In the genomic region with DNA sequence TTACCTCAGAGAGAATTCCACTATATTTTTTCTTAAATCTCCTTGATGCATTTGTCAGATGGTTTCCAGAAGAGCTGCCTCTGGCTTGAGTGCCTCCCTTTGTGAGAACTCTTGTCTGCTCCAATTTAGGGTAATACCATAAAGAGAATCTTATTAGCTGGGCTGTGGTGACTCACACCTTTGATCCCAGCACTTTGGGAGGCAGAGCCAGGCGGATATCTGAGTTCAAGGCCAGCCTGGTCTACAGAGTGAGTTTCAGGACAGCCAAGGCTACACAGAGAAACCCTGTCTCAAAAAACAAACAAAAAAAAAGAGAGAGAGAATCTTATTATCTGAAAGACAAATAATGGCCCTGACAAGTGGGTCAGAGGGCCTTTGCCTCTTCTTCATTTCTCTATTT, we compare ENCODE assay signal across 23 mouse cellular contexts.
DNase-seq lines count a peak whose midpoint lies in the region; ATAC-seq and TF ChIP-seq lines count a peak whose summit lies in the region.
"Had no signal": no experiment of that assay in that cellular context is flagged by ENCODE, and none has a peak within 500 bp of the region (broad histone marks: within the 10 kb centered on the region; RNA-seq: fewer than 3 reads in every experiment).

No protein-coding gene starts in this region.

- H3K4me1 ChIP-seq in midbrain, embryonic 11.5 days (ENCODE audit: control insufficient read depth, insufficient read depth, low read length): no peaks in the 10 kb centered on the region
- peaks cover 7% of the 10 kb centered on the region; the same call in 1 of the 2 replicates for H3K4me1 ChIP-seq in midbrain, embryonic 10.5 days
- H3K4me1 ChIP-seq in embryonic facial prominence, embryonic 14.5 days (ENCODE audit: control insufficient read depth, insufficient read depth, low read length): peaks cover 21% of the 10 kb centered on the region
- peaks cover 3% of the 10 kb centered on the region for H3K4me1 ChIP-seq in lung, adult 2 months (ENCODE audit: control insufficient read depth, insufficient read depth, low read length)
- H3K4me1 ChIP-seq: forebrain, embryonic 15.5 days; hindbrain, embryonic 15.5 days had no signal

- no peak overlapping the region for H3K27ac ChIP-seq in midbrain, embryonic 11.5 days (ENCODE audit: low read depth, low read length)
- no peak overlapping the region for H3K27ac ChIP-seq in midbrain, embryonic 10.5 days (replicated peaks)
- 0 out of 2 replicates have a peak overlapping the region, but pooled peaks have one; percentile 63 for H3K27ac ChIP-seq in embryonic facial prominence, embryonic 14.5 days (replicated peaks; ENCODE audit: low read depth, low read length)
- H3K27ac ChIP-seq: forebrain, embryonic 15.5 days; heart, adult 2 months; heart, embryonic 15.5 days; hindbrain, embryonic 15.5 days had no signal

- H3K9me3 ChIP-seq in midbrain, embryonic 11.5 days (ENCODE audit: control insufficient read depth, low read length): no peaks in the 10 kb centered on the region
- no peaks in the 10 kb centered on the region for H3K9me3 ChIP-seq in midbrain, embryonic 10.5 days (replicated peaks)
- H3K9me3 ChIP-seq in embryonic facial prominence, embryonic 14.5 days (ENCODE audit: control insufficient read depth, low read length): no peaks in the 10 kb centered on the region
- H3K9me3 ChIP-seq: embryonic facial prominence, embryonic 15.5 days; forebrain, embryonic 15.5 days; heart, embryonic 15.5 days; hindbrain, embryonic 10.5 days; hindbrain, embryonic 15.5 days had no signal

- H3K36me3 ChIP-seq in midbrain, embryonic 11.5 days (ENCODE audit: control insufficient read depth, insufficient read depth, low read length): no peaks in the 10 kb centered on the region
- H3K36me3 ChIP-seq in midbrain, embryonic 10.5 days: no peaks in the 10 kb centered on the region
- no peaks in the 10 kb centered on the region for H3K36me3 ChIP-seq in embryonic facial prominence, embryonic 14.5 days (ENCODE audit: control insufficient read depth, insufficient read depth, low read length)
- H3K36me3 ChIP-seq: embryonic facial prominence, embryonic 15.5 days; forebrain, embryonic 15.5 days; heart, embryonic 15.5 days; hindbrain, embryonic 10.5 days; hindbrain, embryonic 15.5 days had no signal

- no peak overlapping the region for H3K4me2 ChIP-seq in midbrain, embryonic 11.5 days
- no peak overlapping the region for H3K4me2 ChIP-seq in embryonic facial prominence, embryonic 14.5 days (ENCODE audit: low read depth, low read length)
- H3K4me2 ChIP-seq: embryonic facial prominence, embryonic 15.5 days; forebrain, embryonic 15.5 days; heart, embryonic 11.5 days; heart, embryonic 15.5 days; hindbrain, embryonic 15.5 days had no signal

- no peaks in the 10 kb centered on the region for H3K27me3 ChIP-seq in midbrain, embryonic 11.5 days (ENCODE audit: control insufficient read depth, insufficient read depth, low read length)
- H3K27me3 ChIP-seq in midbrain, embryonic 10.5 days (ENCODE audit: low read depth, poor library complexity, severe bottlenecking): no peaks in the 10 kb centered on the region
- H3K27me3 ChIP-seq in embryonic facial prominence, embryonic 14.5 days (replicated peaks; ENCODE audit: control insufficient read depth, insufficient read depth, low read length): no peaks in the 10 kb centered on the region
- H3K27me3 ChIP-seq: embryonic facial prominence, embryonic 15.5 days; forebrain, embryonic 15.5 days; heart, embryonic 15.5 days; hindbrain, embryonic 15.5 days; Patski had no signal

- no peak for ATAC-seq in midbrain, embryonic 11.5 days (ENCODE audit: low FRiP score)
- ATAC-seq in embryonic facial prominence, embryonic 14.5 days (ENCODE audit: low read depth): no peak
- ATAC-seq: activated CD4-positive, CD25-positive, alpha-beta regulatory T cell, adult 4 months; forebrain, embryonic 15.5 days; intestine, embryonic 16.5 days; Patski had no signal

- TF ChIP-seq CTCF in lung, adult 2 months (IDR thresholded peaks at IDR 0.05; ENCODE audit: insufficient read depth, low read length): no peak

- H3K4me3 ChIP-seq in midbrain, embryonic 11.5 days (ENCODE audit: low read depth, low read length): no peak overlapping the region
- no peak overlapping the region for H3K4me3 ChIP-seq in midbrain, embryonic 10.5 days
- H3K4me3 ChIP-seq in embryonic facial prominence, embryonic 14.5 days (ENCODE audit: low read depth, low read length): no peak overlapping the region
- no peak overlapping the region for H3K4me3 ChIP-seq in lung, adult 2 months (replicated peaks; ENCODE audit: extremely low read depth, low read depth, low read length)
- H3K4me3 ChIP-seq: embryonic facial prominence, embryonic 15.5 days; erythroblast, embryonic 14.5 days; forebrain, embryonic 15.5 days; heart, adult 2 months; heart, embryonic 15.5 days; hindbrain, embryonic 10.5 days; hindbrain, embryonic 15.5 days had no signal

- no peak overlapping the region for H3K9ac ChIP-seq in midbrain, embryonic 11.5 days (ENCODE audit: low read length)
- H3K9ac ChIP-seq in embryonic facial prominence, embryonic 14.5 days (ENCODE audit: low read depth, low read length): no peak overlapping the region
- H3K9ac ChIP-seq: embryonic facial prominence, embryonic 15.5 days; forebrain, embryonic 15.5 days; heart, embryonic 15.5 days; hindbrain, embryonic 15.5 days had no signal

- DNase-seq in adrenal gland, adult 2 months: peak; percentile 79
- DNase-seq in adrenal gland, adult 18-20 months (ENCODE audit: low spot score in 2 of 2): no peak
- DNase-seq in midbrain, embryonic 11.5 days (ENCODE audit: low spot score, missing footprints): peak; percentile 39
- DNase-seq in midbrain, embryonic 10.5 days (ENCODE audit: low spot score): no peak
- DNase-seq in embryonic facial prominence, embryonic 14.5 days (ENCODE audit: low spot score): no peak
- DNase-seq in lung, adult 2 months: no peak
- DNase-seq in right cerebral cortex, adult 2 months (ENCODE audit: low spot score in 2 of 2): no peak
- DNase-seq: cerebellum, adult 18-20 months; cerebellum, adult 9-11 months; cerebellum, postnatal 36 days; gastrocnemius, postnatal 10 days; heart, adult 2 months; heart, postnatal 14 days had no signal

- 87% methylated on average over 1 of the region's 1 CpGs for WGBS in midbrain, embryonic 11.5 days
- WGBS in midbrain, embryonic 10.5 days: 82% methylated on average over 1 of the region's 1 CpGs
- WGBS in embryonic facial prominence, embryonic 14.5 days: 63% methylated on average over 1 of the region's 1 CpGs
- WGBS in lung, adult 2 months: 93% methylated on average over 1 of the region's 1 CpGs

- TF ChIP-seq POLR2A in lung, adult 2 months (IDR thresholded peaks at IDR 0.05; ENCODE audit: borderline replicate concordance, extremely low read depth, low read depth, low read length): no peak

Comparison
In these comparisons a context has a peak if more than half of its experiments do, and no peak if none do; other contexts are left out.
1. DNase-seq: peak in adrenal gland, adult 2 months (single experiment) and midbrain, embryonic 11.5 days (single experiment); none in adrenal gland, adult 18-20 months (0 of 2), midbrain, embryonic 10.5 days (single experiment), embryonic facial prominence, embryonic 14.5 days (single experiment), lung, adult 2 months (single experiment) and right cerebral cortex, adult 2 months (0 of 2).